Mouse (Mus musculus) small intestine, adult 2 months (tissue): ENCODE data around the gene Mien1.

Experiments used
- CTCF ChIP-seq: fragments of 200-500 bp; IDR thresholded peaks from 2 replicates; pipeline ENCODE4 v1.5.1; 2012; ENCODE audit warnings: low read depth, mild to moderate bottlenecking, control low read depth, inconsistent platforms, low read length, moderate library complexity, mixed read lengths; ENCODE audit not compliant: insufficient replicate concordance, insufficient read length; ENCODE audit errors: extremely low read depth
- POLR2A ChIP-seq: fragments of 200-500 bp; IDR thresholded peaks from 2 replicates; pipeline ENCODE4 v1.6.1; 2012; ENCODE audit warnings: low read depth, mild to moderate bottlenecking, control low read depth, inconsistent platforms, low read length, moderate library complexity

DNA sequence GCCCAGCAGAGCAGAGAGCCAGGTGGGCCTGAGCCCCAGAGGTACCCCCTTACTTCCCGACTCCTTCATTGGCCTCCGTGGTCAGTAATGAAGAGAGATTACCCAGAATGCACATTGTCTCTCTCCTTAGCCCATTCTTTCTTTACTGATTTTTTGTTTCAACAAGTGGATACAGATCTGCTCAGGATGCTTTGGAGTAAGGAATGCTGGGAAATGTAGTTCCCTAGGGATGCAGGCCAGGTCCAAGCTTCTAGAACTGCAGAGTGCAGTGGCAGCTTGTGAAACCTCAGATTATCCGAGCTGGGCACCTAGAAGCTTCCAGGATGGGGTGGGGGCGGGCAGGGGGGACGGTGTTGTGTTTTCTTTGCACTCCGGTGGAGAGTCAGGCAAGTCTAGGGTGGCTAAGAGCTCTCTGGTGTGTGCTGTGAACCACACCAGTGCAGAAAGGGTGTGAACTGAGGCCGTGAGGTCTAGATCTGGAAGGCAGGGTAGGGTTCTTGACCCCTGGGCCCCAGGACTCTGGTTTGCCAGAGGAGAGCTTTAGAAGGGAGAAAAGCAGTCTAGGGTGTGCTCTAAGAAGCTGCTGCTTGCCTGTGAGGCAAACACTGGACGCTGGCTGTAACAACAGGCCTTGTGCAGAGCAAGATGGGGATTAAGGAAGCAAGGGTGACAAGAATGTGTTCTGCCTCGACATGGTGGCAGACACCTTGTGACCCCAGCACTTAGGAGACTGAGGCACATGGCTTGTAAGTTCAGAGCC, 6.9 kb downstream of the Mien1 start:
- no peak for TF ChIP-seq CTCF
- no peak for TF ChIP-seq POLR2A
